Mouse (Mus musculus): ENCODE data around the gene Hexdc. TPM values are rescaled to one million over a fixed set of nuclear protein-coding genes. Genes with fewer than 3 reads are reported as not detected.

Hexdc gene
- total RNA-seq, 2 experiments from 2014 or later: 5.7 to 7.1 TPM

- DNase-seq (ENCODE audit: low spot score): no peak
Measured at GRCm38 (mm10) chr11:121228129-121229017, 24.1 kb downstream of the Hexdc start.

- DNase-seq (ENCODE audit: low spot score): peak; percentile 68
Measured at GRCm38 (mm10) chr11:121229018-121229439, 24.8 kb downstream of the Hexdc start, which contains the start of gene Cybc1. Gene Cybc1 (minus strand): TSS chr11:121229322.

DNA sequence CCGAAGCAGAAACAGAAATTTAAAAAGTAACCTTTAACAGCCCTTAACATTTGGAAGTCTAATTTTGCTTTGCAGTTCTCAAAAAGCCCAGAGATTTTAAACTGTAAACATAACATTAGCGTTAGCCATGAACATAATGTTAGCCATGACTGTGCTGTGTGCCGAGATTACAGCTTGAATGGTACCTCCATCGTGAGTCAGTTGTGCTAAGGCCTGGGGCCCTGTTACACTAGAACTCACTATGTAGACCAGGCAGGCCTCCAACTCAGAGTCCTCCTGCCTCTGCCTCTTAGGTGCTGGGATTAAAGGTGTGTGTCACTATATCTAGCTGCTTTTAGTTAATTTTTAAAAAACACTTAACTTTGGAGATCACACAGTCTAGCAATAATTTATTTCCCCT lies 27.0 kb downstream of the Hexdc start:
- no peak for DNase-seq (ENCODE audit: low spot score)

DNA sequence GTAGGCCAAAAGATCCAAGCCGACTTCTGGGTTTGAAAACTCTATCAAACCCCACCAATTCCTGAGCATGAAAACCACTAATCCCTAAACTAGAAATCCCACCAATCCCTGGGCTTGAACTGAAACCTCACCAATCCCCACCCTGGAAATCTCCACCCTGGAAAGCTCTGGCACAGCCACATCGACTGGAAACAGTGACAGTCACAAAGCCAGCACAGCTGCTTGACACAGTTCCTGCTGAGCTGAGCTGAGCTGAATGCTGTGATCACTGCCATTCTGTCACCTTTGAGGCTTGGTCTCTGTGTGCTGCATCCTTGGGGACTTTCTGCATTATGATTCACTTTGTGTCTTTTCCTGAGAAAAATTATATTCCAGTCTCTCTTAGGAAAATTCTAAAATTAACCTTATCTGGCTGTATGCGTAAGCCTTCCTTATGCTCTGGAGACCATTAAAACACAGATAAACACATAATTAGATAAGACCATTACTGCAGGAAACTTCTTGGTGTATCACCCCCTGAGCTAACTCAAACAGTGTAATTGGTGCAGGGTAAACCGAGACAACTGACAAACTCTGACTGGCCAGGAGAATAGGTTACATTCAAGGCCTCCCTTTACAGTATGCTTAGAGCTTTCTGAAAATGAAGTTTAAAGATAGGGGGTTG lies 27.5 kb downstream of the Hexdc start:
- peak; percentile 14 for DNase-seq (ENCODE audit: low spot score)

GRCm38 (mm10) chr11:121232706-121233105 lies 28.5 kb downstream of the Hexdc start:
- DNase-seq (ENCODE audit: low spot score): no peak

GRCm38 (mm10) chr11:121235475-121236238 lies 31.4 kb downstream of the Hexdc start:
- no peak for DNase-seq (ENCODE audit: low spot score)

DNA sequence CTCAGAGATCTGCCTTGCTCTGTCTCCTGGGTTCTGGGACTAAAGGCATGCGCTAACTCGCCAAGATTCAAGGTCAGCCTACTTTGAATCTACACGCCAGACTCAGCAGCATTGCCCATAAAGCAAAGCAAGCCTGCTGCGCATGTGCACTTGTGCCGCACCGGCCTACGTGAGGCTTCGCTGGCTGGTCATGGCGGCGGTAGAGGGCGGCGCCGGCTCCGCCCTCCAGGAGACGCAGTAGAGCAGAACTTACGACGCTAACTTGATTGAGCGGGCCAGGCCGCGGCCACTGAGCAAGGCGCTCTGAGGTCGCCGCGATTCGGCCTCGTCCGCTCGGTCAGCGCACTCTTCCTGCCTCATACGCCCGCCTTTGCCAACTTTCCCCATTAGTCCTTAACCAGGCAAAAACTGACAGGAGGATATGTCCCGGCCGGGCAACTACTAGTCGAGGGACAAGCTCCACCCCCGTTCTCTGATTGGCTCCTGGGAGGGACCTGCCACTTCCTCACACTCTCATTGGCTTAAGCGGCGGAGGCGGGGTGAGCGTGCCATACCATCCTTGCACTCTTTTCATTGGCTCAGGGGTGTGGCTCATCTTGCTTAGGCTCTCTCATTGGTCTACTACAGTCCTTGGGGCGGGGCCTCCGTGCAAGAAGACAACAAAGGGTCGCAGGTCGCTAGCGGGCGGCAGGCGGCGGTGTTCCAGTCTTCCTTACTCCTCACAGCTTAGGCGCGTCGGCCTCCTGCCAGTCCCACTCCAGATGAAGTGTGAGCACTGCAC lies 32.5 kb downstream of the Hexdc start, which contains the start of gene Narf:
TSS of gene Narf (plus strand) at position 690 of the 781 bp plus-strand sequence.
- peak; percentile 99 for DNase-seq (ENCODE audit: low spot score)

- DNase-seq (ENCODE audit: low spot score): peak; percentile 51
Measured at GRCm38 (mm10) chr11:121237345-121238128, 33.3 kb downstream of the Hexdc start.

DNA sequence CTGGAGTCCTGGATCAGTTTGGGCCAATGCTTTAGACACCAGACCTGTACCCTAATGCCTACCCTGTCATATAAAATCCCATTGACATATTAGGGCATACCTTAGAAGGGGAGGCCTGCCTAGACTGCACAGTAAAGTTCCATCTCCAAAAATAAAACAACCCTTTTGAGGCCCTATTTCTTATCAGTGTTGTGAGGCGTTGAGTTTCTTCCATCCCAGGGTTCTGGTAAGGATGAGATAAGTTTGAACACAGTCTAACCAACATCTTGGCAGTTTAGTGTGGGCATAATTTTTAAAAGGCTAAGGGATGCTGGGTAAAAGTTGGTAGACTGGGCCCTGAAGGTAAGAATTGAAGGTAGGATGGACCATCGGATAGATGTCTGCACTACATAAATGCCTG lies 35.4 kb downstream of the Hexdc start:
- no peak for DNase-seq (ENCODE audit: low spot score)

GRCm38 (mm10) chr11:121250196-121250595 lies 46.0 kb downstream of the Hexdc start:
- DNase-seq (ENCODE audit: low spot score): no peak

DNA sequence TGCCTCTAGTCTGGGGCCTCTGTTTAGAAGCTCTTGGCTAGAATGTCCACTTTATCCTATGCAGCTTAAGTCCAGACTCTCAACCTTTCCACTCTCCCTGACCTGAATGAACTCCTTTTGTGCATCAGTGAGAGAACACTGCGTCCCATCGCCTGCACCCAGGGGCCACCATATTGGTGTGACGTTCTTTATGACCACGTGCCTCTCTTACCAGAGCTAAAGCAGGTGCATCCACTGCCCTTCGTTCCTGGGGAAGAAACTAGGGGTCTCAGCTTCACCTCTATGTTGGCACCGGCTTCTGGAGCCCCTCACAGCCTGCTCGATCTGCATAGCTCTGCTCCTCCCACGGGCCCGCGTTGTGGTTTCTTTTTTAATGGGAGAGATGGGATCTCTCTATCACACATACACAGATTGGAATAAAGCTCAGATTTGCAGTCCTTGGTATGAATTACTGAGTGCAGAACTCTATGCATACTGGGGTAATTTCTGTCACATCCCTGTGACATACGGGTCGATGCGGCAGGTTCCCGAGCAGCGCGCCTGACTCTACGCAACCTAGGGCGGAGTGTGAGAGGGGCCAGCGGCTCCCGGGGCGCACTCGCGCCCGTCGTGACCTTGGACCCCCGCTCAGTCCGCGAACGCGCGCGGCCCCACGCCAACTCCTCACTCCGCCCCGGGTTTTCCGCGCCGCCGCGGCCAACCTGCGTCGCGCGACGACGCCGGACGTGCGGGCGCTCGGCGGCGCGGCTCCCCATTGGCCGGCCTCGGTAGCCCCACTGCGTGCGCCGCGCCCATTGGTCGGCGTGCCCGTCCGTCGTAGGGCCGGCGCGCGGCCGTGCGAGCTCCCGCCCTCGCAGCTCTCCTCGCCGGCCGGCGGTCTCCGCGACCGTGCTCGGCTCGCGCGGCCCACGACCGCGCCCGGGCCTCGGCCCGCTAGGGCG lies 55.2 kb downstream of the Hexdc start, which contains the start of gene Foxk2:
TSS of gene Foxk2 (plus strand) at position 831 of the 941 bp plus-strand sequence.
- DNase-seq (ENCODE audit: low spot score): peak; percentile 89

GRCm38 (mm10) chr11:121260211-121260906 lies 56.1 kb downstream of the Hexdc start:
- peak; percentile 16 for DNase-seq (ENCODE audit: low spot score)

DNA sequence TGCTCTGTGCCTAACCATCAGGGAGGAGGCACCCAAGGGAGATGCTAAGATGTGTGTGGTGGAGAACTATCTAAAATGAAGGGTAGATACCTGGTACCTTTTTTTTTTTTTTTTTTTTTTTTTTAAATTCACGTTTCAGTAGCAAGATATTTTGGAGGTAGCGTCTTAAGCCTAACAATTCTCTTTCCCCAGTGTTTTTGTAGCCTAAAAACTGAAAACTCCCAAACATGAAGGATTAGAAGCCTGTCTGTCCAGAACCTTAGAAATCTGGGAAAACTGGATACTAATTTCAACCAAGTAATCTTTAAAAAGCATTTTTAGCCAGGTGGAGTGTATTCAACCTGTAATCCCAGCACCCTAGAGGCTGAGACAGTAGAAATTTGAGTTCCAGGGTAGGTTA lies 56.8 kb downstream of the Hexdc start:
- no peak for DNase-seq (ENCODE audit: low spot score)

Other genes starting within 250 kb of the Hexdc start
- gene Csnk1d, start 213.1 kb upstream of the Hexdc start, total RNA-seq (2021): 10 to 100 TPM; 48.7 to 57.4 TPM
- gene Cd7, start 165.0 kb upstream of the Hexdc start, total RNA-seq (2021): not detected
- not detected for gene Sectm1b, start 140.9 kb upstream of the Hexdc start, total RNA-seq (2021)
- under 1 TPM in 1 of 2 experiments, not detected in 1; 0.17 TPM for gene Sectm1a, start 123.2 kb upstream of the Hexdc start, total RNA-seq (2021)
- gene Tex19.2, start 85.8 kb upstream of the Hexdc start, total RNA-seq (2021): not detected
- not detected for gene Tex19.1, start 58.3 kb upstream of the Hexdc start, total RNA-seq (2021)
- gene Uts2r, start 44.2 kb upstream of the Hexdc start, total RNA-seq (2021): 1 to 10 TPM in 1 of 2 experiments, under 1 TPM in 1; 0.62 to 1.0 TPM
- gene Ogfod3, start 278 bp downstream of the Hexdc start, total RNA-seq (2021): 10 to 100 TPM; 12.3 TPM
- 1 to 10 TPM; 2.6 to 2.9 TPM for gene Cybc1, start 24.9 kb downstream of the Hexdc start, total RNA-seq (2021)
- gene Narf, start 32.8 kb downstream of the Hexdc start, total RNA-seq (2021): 100 to 1,000 TPM in 1 of 2 experiments, 10 to 100 TPM in 1; 75.8 to 117 TPM
- 10 to 100 TPM; 26.5 to 30.9 TPM for gene Foxk2, start 55.6 kb downstream of the Hexdc start, total RNA-seq (2021)
- 10 to 100 TPM; 16.0 to 19.1 TPM for gene Wdr45b, start 150.0 kb downstream of the Hexdc start, total RNA-seq (2021)
- 10 to 100 TPM; 14.6 to 17.9 TPM for gene Rab40b, start 183.8 kb downstream of the Hexdc start, total RNA-seq (2021)
- gene Fn3krp, start 217.0 kb downstream of the Hexdc start, total RNA-seq (2021): 1 to 10 TPM; 3.5 to 3.8 TPM
- 10 to 100 TPM; 18.3 to 24.5 TPM for gene Fn3k, start 230.5 kb downstream of the Hexdc start, total RNA-seq (2021)
- 10 to 100 TPM; 14.7 to 15.6 TPM for gene Tbcd, start 247.5 kb downstream of the Hexdc start, total RNA-seq (2021)